ENCODE assay signal across 9 mouse cellular contexts in the genomic region with DNA sequence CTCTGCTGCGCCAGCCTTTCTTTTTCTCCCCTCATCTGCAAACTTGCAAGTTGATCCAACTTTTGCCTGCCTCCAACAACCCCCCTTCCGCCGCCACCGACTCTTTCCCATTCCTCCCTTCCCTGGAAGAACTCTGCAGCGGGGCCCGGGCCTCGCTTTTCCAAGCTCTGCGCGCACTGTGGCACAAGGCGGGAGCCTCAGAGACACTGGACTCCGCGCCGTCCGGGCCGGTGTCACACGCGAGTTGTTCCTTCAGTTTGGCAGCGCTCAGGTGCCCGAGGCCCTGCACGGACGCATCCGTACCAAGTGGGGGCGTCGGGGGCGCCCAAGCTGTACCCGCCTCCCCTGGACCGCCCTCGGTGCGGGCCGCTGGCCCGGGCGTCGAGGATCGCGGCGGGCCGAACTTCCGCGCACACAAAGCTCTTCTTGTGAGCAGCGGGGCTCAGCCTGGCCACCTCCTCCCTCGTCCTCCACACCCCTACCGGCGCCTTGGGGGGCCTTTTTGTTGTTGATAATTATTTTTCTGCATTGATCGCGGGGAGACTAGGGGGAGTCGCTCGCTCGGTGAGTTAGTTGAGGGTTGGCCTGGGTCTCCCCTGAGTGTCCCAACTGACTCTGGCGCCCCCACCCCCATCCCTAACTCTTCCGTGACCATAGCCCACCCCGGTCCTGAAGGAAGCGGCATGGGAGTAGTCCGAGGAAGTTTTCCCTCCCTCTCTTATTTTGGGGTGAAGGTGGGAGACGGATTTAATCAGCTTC. TPM values are rescaled to one million over a fixed set of nuclear protein-coding genes. Genes with fewer than 3 reads are reported as not detected.
DNase-seq lines count a peak whose midpoint lies in the region; ATAC-seq and TF ChIP-seq lines count a peak whose summit lies in the region.
"Had no signal": no experiment of that assay in that cellular context is flagged by ENCODE, and none has a peak within 500 bp of the region (broad histone marks: within the 10 kb centered on the region; RNA-seq: fewer than 3 reads in every experiment).

No protein-coding gene starts in this region.

- peak; percentile 23 to 40 for DNase-seq in cerebellum, postnatal 14 days
- DNase-seq in cerebellum, adult 11 months: no peak
- no peak for DNase-seq in ES-E14 (ENCODE audit: low read depth, low spot score)
- no peak for DNase-seq in hindbrain, embryonic 14.5 days (ENCODE audit: low spot score)
- DNase-seq in cerebellum, adult 8-10 months: no peak

- H3K4me2 ChIP-seq in hindbrain, embryonic 14.5 days (replicated peaks): peak overlapping the region; percentile 60
- peak overlapping the region; percentile 68 for H3K4me2 ChIP-seq in liver, embryonic 16.5 days (ENCODE audit: low read depth, low read length)

- TF ChIP-seq POLR2A in embryonic fibroblast, embryonic 13.5 days (IDR thresholded peaks at IDR 0.05; ENCODE audit: low read depth, low read length): peak; percentile 31; the same call in 1 of the 2 replicates

- no peak overlapping the region for H3K27ac ChIP-seq in ES-E14 (ENCODE audit: insufficient read depth, low read depth, low read length, poor library complexity, severe bottlenecking)
- H3K27ac ChIP-seq in embryonic fibroblast, embryonic 13.5 days (ENCODE audit: insufficient read depth, low read length): peak overlapping the region; percentile 97
- H3K27ac ChIP-seq in hindbrain, embryonic 14.5 days: peak overlapping the region; percentile 84
- peak overlapping the region; percentile 63 for H3K27ac ChIP-seq in liver, embryonic 16.5 days (ENCODE audit: low read length)
- H3K27ac ChIP-seq: macrophage had no signal

- peaks cover 9% of the 10 kb centered on the region for H3K36me3 ChIP-seq in ES-E14 (ENCODE audit: control insufficient read depth, insufficient read depth, low read length, poor library complexity, severe bottlenecking)
- H3K36me3 ChIP-seq in hindbrain, embryonic 14.5 days (replicated peaks; ENCODE audit: control insufficient read depth, insufficient read depth): peaks cover 13% of the 10 kb centered on the region; the same call in 1 of the 2 replicates
- no peaks in the 10 kb centered on the region; the same call in 1 of the 2 replicates for H3K36me3 ChIP-seq in liver, embryonic 16.5 days (ENCODE audit: control insufficient read depth, insufficient read depth)

- WGBS in hindbrain, embryonic 14.5 days: 2% methylated on average over 54 of the region's 54 CpGs
- WGBS in liver, embryonic 16.5 days (ENCODE audit: insufficient replicate concordance): 4% methylated on average over 54 of the region's 54 CpGs

- no peak for TF ChIP-seq CTCF in embryonic fibroblast, embryonic 13.5 days (IDR thresholded peaks at IDR 0.05; ENCODE audit: borderline replicate concordance, insufficient read depth, low read length)

- in situ Hi-C loops in ES-E14 (cut with MboI; ENCODE audit: low sequenced_read_pairs in 2 of 2, unreplicated experiment in 2 of 2): no loop called here

- H3K4me1 ChIP-seq in ES-E14 (ENCODE audit: control insufficient read depth in 2 of 2, insufficient read depth in 2 of 2, low read length in 2 of 2, poor library complexity in 1 of 2): peaks cover 6 to 23% of the 10 kb centered on the region in 2 experiments
- H3K4me1 ChIP-seq in embryonic fibroblast, embryonic 13.5 days (ENCODE audit: control insufficient read depth, insufficient read depth, low read length): peaks cover 33% of the 10 kb centered on the region
- peaks cover 17% of the 10 kb centered on the region; the same call in 1 of the 2 replicates for H3K4me1 ChIP-seq in hindbrain, embryonic 14.5 days (replicated peaks; ENCODE audit: control insufficient read depth, insufficient read depth, low read length)
- peaks cover 42% of the 10 kb centered on the region for H3K4me1 ChIP-seq in liver, embryonic 16.5 days (ENCODE audit: control insufficient read depth, low read depth, low read length)

- peak overlapping the region; percentile 78 for H3K9ac ChIP-seq in ES-E14 (ENCODE audit: insufficient read depth, low read depth, low read length, poor library complexity, severe bottlenecking)
- peak overlapping the region; percentile 81 for H3K9ac ChIP-seq in hindbrain, embryonic 14.5 days
- H3K9ac ChIP-seq in liver, embryonic 16.5 days (ENCODE audit: low read depth, low read length): peak overlapping the region; percentile 71

- H3K27me3 ChIP-seq in hindbrain, embryonic 14.5 days (ENCODE audit: control insufficient read depth, insufficient read depth, low read length): peaks cover 9% of the 10 kb centered on the region
- H3K27me3 ChIP-seq in liver, embryonic 16.5 days (ENCODE audit: control insufficient read depth, insufficient read depth, low read depth, low read length): peaks cover 38% of the 10 kb centered on the region

- H3K9me3 ChIP-seq in ES-E14 (ENCODE audit: control insufficient read depth, insufficient read depth, low read depth, low read length): no peaks in the 10 kb centered on the region
- H3K9me3 ChIP-seq in hindbrain, embryonic 14.5 days (ENCODE audit: control insufficient read depth, low read length): no peaks in the 10 kb centered on the region
- H3K9me3 ChIP-seq in liver, embryonic 16.5 days (replicated peaks; ENCODE audit: control insufficient read depth, low read length): no peaks in the 10 kb centered on the region

- 0 out of 2 replicates have a peak, but pooled peaks have one; percentile 12 for ATAC-seq in hindbrain, embryonic 14.5 days (ENCODE audit: low FRiP score)
- peak; percentile 11; the same call in 1 of the 2 replicates for ATAC-seq in liver, embryonic 16.5 days (ENCODE audit: low read depth)
- ATAC-seq in neutrophil, adult 5-6 weeks (ENCODE audit: extremely low read depth, insufficient number of reproducible peaks, low FRiP score, poor library complexity, severe bottlenecking): peak; percentile 42; the same call in 1 of the 2 replicates

- peak overlapping the region; percentile 68 to 69 for H3K4me3 ChIP-seq in ES-E14 (ENCODE audit: insufficient read depth in 1 of 2, low read depth in 1 of 2, low read length in 2 of 2, poor library complexity in 1 of 2, severe bottlenecking in 1 of 2)
- peak overlapping the region; percentile 68 for H3K4me3 ChIP-seq in embryonic fibroblast, embryonic 13.5 days (ENCODE audit: insufficient read depth, low read length)
- H3K4me3 ChIP-seq in hindbrain, embryonic 14.5 days (replicated peaks; ENCODE audit: low read length): peak overlapping the region; percentile 51
- H3K4me3 ChIP-seq in liver, embryonic 16.5 days (ENCODE audit: low read depth, low read length): peak overlapping the region; percentile 64

TF ChIP-seq in ES-E14, 5 proteins besides CTCF, POLR2A, EP300 and RAD21:
- TF ChIP-seq ZC3H11A (IDR thresholded peaks at IDR 0.05; ENCODE audit: borderline replicate concordance, low read depth, low read length) (no peak), CHD2 (IDR thresholded peaks at IDR 0.05; ENCODE audit: low read depth, low read length) (no peak), MAFK (IDR thresholded peaks at IDR 0.05; ENCODE audit: insufficient read depth, low read depth, low read length) (no peak), HCFC1 (IDR thresholded peaks at IDR 0.05; ENCODE audit: borderline replicate concordance, insufficient read depth, low read length) (no peak), ZNF384 (IDR thresholded peaks at IDR 0.05; ENCODE audit: low read depth, low read length) (no peak)

RNA-seq across cellular contexts. Expression of a gene that starts 0.8 kb away (rescaled TPM):
- total RNA-seq in ES-E14 (2012; rRNA removed): 29.8 and 67.3 TPM in 2 replicates
- polyA plus RNA-seq in embryonic fibroblast, embryonic 13.5 days (2011; ENCODE audit: insufficient read length, low read depth, missing spikeins): 618 and 779 TPM in 2 replicates
- polyA plus RNA-seq in hindbrain, embryonic 14.5 days (2014; fragmentation: Nextera tagmentation; extraction: Ambion mirVana): 43.6 and 47.3 TPM in 2 replicates
- polyA plus RNA-seq in liver, embryonic 16.5 days (2015; fragmentation: Nextera tagmentation; extraction: Ambion mirVana): 22.9 and 25.3 TPM in 2 replicates
- 0.58 and 2.6 TPM in 2 replicates for total RNA-seq in neutrophil, adult 5-6 weeks (2017)

RNA-seq across cellular contexts. Expression of a gene that starts 5.5 kb away (rescaled TPM):
- 137 and 272 TPM in 2 replicates for total RNA-seq in ES-E14 (2012; rRNA removed)
- polyA plus RNA-seq in embryonic fibroblast, embryonic 13.5 days (2011; ENCODE audit: insufficient read length, low read depth, missing spikeins): 138 and 143 TPM in 2 replicates
- polyA plus RNA-seq in hindbrain, embryonic 14.5 days (2014; fragmentation: Nextera tagmentation; extraction: Ambion mirVana): 245 and 308 TPM in 2 replicates
- polyA plus RNA-seq in liver, embryonic 16.5 days (2015; fragmentation: Nextera tagmentation; extraction: Ambion mirVana): 161 and 178 TPM in 2 replicates
- 31.8 and 33.4 TPM in 2 replicates for total RNA-seq in neutrophil, adult 5-6 weeks (2017)

RNA-seq across cellular contexts. Expression of a gene that starts 14.7 kb away (rescaled TPM):
- total RNA-seq in ES-E14 (2012; rRNA removed): 93.1 and 310 TPM in 2 replicates
- 6.9 and 7.0 TPM in 2 replicates for polyA plus RNA-seq in embryonic fibroblast, embryonic 13.5 days (2011; ENCODE audit: insufficient read length, low read depth, missing spikeins)
- 4.5 and 6.2 TPM in 2 replicates for polyA plus RNA-seq in hindbrain, embryonic 14.5 days (2014; fragmentation: Nextera tagmentation; extraction: Ambion mirVana)
- polyA plus RNA-seq in liver, embryonic 16.5 days (2015; fragmentation: Nextera tagmentation; extraction: Ambion mirVana): 9.5 and 10.5 TPM in 2 replicates
- 2.8 and 7.4 TPM in 2 replicates for total RNA-seq in neutrophil, adult 5-6 weeks (2017)

RNA-seq across cellular contexts. Expression of a gene that starts 31.7 kb away (rescaled TPM):
- total RNA-seq in ES-E14 (2012; rRNA removed): 20.8 and 48.1 TPM in 2 replicates
- 85.6 and 98.2 TPM in 2 replicates for polyA plus RNA-seq in embryonic fibroblast, embryonic 13.5 days (2011; ENCODE audit: insufficient read length, low read depth, missing spikeins)
- polyA plus RNA-seq in hindbrain, embryonic 14.5 days (2014; fragmentation: Nextera tagmentation; extraction: Ambion mirVana): 29.2 and 30.8 TPM in 2 replicates
- 17.9 and 19.3 TPM in 2 replicates for polyA plus RNA-seq in liver, embryonic 16.5 days (2015; fragmentation: Nextera tagmentation; extraction: Ambion mirVana)
- 69.1 and 100 TPM in 2 replicates for total RNA-seq in neutrophil, adult 5-6 weeks (2017)

RNA-seq across cellular contexts. Expression of a gene that starts 43.6 kb away (rescaled TPM):
- total RNA-seq in ES-E14 (2012; rRNA removed): 0.85 and 1.4 TPM in 2 replicates
- 0.94 TPM in 1 of 2 replicates, not detected in the other for polyA plus RNA-seq in embryonic fibroblast, embryonic 13.5 days (2011; ENCODE audit: insufficient read length, low read depth, missing spikeins)
- polyA plus RNA-seq in hindbrain, embryonic 14.5 days (2014; fragmentation: Nextera tagmentation; extraction: Ambion mirVana): 32.5 and 41.1 TPM in 2 replicates
- polyA plus RNA-seq in liver, embryonic 16.5 days (2015; fragmentation: Nextera tagmentation; extraction: Ambion mirVana): 0.09 and 0.34 TPM in 2 replicates
- 0.61 and 0.93 TPM in 2 replicates for total RNA-seq in neutrophil, adult 5-6 weeks (2017)
- polyA plus RNA-seq: macrophage had no signal

Comparison
In these comparisons a context has a peak if more than half of its experiments do, and no peak if none do; other contexts are left out.
1. DNase-seq: peak in cerebellum, postnatal 14 days (2 of 2); none in cerebellum, adult 11 months (single experiment), ES-E14 (single experiment), hindbrain, embryonic 14.5 days (single experiment) and cerebellum, adult 8-10 months (single experiment).
2. RNA of a gene that starts 0.8 kb away (polyA plus RNA-seq): 618 to 779 TPM in embryonic fibroblast, embryonic 13.5 days; 43.6 to 47.3 TPM in hindbrain, embryonic 14.5 days and 22.9 to 25.3 TPM in liver, embryonic 16.5 days; every median in the first group is over 10 times any median in the second.
3. Peak in every context shown above with its lines, with median percentiles within 50 percentile points of each other: H3K4me3 ChIP-seq, H3K9ac ChIP-seq and ATAC-seq.